Mouse (Mus musculus) bone marrow macrophage, adult 2 months (primary cell): ENCODE measurements around the gene Tnks1bp1. TPM values are rescaled to one million over a fixed set of nuclear protein-coding genes. Genes with fewer than 3 reads are reported as not detected.

Experiments used
- H3K27ac ChIP-seq: 2 replicates; pipeline ENCODE4 v1.5.1; 2012; ENCODE audit warnings: low read depth, low read length; ENCODE audit not compliant: insufficient read depth
- H3K4me1 ChIP-seq: 2 replicates; pipeline ENCODE4 v1.6.1; 2012; ENCODE audit warnings: low read length; ENCODE audit not compliant: control insufficient read depth, insufficient read depth
- H3K4me3 ChIP-seq: 2 replicates; pipeline ENCODE4 v1.5.1; 2012; ENCODE audit warnings: mild to moderate bottlenecking, low read length, moderate library complexity; ENCODE audit not compliant: insufficient read depth
- CTCF ChIP-seq: IDR thresholded peaks from 2 replicates; pipeline ENCODE4 v1.5.1; 2012; ENCODE audit warnings: low read depth, mild to moderate bottlenecking, low read length, moderate library complexity
- POLR2A ChIP-seq: IDR thresholded peaks from 2 replicates; pipeline ENCODE4 v1.6.1; 2012; ENCODE audit warnings: mild to moderate bottlenecking, low read depth, low read length, borderline replicate concordance
- polyA plus RNA-seq: library from polyadenylated mRNA; stranded (reverse); fragments of >200 nt; gene quantifications from 2 replicates; pipeline ENCODE4 v1.2.4, GENCODE M21; 2012; ENCODE audit not compliant: missing spikeins, insufficient read depth, insufficient read length

Gene Tnks1bp1
- polyA plus RNA-seq, 1 experiment = 10.9 TPM

DNA sequence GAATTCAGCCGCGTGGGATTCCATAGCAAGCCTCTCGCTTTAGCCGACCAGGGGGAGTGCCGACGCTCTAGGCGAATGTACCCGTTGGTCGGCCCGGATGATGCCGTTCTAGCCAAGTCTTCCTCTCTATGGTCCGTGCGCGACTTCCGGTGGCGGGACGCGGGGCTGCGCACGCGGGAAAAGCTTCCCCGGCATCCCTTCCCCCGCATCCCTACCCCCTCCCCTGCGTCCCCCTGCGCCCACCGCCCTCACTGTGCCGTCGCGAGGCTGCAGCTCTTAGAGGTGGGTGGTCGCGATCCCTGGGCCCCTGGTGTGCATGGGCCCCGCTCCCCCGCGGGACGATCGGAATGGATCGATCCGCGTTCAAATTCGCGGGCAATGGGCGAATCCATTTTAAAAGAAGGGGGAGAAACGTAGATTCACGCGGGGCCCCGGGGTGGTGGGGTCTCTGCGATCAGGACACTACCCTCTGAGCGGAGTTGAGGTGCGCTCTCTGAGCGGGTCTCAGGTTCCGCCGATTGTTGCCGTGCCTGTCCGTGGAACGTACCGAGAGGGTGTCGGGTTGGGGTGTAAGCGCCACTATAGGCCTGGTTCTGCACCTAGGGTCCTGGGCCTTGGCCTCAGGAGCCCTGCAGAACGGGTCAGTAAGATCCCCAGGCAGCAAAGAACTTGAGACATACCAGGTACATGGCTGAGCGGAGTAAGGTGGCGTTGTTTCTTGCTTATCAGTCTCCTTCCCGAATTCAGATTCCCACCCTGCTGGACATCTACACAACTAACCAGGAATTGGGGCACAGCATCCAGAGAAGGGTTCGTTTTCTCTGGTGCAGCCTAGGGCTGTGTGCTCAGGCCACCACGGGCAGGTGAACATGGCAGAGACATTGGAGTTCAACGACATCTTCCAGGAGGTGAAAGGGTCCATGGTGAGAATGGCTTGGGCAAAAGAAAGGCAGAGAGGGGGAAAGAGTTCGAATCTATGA lies 10.5 kb upstream of the Tnks1bp1 start, which contains the start of the genes Ssrp1 and P2rx3:
TSS of gene Ssrp1 (plus strand) at position 188 of the 980 bp plus-strand sequence.
TSS of gene P2rx3 (minus strand) at position 416 of the 980 bp plus-strand sequence.
- TF ChIP-seq CTCF = no peak
- TF ChIP-seq POLR2A = no peak
- Histone ChIP-seq H3K4me3 (peak within 1 kb of the TSS; percentile 76), H3K27ac (peak within 1 kb of the TSS; percentile 15; the same call in 1 of the 2 replicates), H3K4me1 (peaks cover 9% of the 10 kb centered on the region)

DNA sequence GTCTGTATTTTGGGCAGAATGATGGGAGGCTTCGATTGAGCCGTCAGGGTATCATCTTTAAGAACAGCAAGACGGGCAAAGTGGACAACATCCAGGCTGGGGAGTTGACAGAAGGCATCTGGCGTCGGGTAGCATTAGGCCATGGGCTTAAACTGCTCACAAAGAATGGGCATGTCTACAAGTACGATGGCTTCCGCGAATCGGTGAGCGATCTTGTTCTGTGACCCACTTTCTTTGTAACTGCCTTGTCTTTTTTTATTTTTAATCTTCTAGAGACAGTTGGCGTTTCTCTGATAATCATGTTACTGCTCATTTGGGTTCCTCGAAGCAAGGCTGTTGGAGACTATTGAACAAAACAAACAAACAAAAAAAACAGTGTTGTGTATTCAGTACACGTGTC lies 9.5 kb upstream of the Tnks1bp1 start:
- peaks cover 9% of the 10 kb centered on the region for H3K4me1 ChIP-seq
- no peak for TF ChIP-seq POLR2A
- TF ChIP-seq CTCF = no peak
- H3K4me3 ChIP-seq = peak overlapping the region; percentile 76
- H3K27ac ChIP-seq = no peak overlapping the region

DNA sequence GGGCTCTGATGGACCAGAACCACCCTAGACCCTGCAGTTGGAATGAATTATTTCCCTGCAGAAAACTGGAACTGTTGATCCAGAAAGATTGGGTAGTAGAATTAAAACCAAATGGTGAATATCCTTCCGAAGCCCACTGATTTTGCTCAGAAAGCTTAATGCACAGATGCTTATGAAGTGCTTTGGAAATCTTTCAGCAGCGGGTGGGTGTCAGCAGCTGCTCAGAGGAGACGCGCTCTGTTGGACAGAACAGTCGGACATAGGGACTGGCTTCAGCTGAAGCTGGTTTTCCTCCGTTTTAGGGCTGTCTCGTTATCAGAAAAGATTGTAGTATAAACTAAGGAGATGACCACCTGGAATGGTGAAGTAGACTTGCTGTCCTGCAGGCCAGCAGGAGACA lies 4.2 kb upstream of the Tnks1bp1 start:
- peaks cover 10% of the 10 kb centered on the region for H3K4me1 ChIP-seq

DNA sequence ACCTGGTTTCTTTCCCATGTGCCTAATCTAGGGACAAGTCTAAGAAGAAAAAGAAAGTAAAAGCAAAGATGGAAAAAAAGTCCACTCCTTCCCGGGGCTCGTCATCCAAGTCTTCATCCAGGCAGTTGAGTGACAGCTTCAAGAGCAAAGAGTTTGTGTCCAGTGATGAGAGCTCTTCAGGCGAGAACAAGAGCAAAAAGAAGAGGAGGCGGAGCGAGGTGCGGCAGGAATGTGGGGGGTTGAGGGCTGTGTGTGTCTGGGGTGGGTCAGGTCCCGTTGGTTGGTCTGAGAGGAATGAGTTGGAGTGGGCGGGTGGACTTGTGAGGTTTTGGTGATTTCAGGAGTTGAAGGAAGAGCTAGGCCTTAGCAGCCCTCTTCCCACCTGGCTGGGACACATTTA lies 1.6 kb upstream of the Tnks1bp1 start:
- Histone ChIP-seq H3K4me1 (peaks cover 10% of the 10 kb centered on the region), H3K4me3 (no peak overlapping the region), H3K27ac (no peak overlapping the region)
- TF ChIP-seq POLR2A (no peak), CTCF (no peak)

More for the DNA sequence above, 4.2 kb upstream of the Tnks1bp1 start:
- TF ChIP-seq CTCF = no peak
- TF ChIP-seq POLR2A = no peak
- Histone ChIP-seq H3K27ac (no peak overlapping the region), H3K4me3 (no peak overlapping the region)

DNA sequence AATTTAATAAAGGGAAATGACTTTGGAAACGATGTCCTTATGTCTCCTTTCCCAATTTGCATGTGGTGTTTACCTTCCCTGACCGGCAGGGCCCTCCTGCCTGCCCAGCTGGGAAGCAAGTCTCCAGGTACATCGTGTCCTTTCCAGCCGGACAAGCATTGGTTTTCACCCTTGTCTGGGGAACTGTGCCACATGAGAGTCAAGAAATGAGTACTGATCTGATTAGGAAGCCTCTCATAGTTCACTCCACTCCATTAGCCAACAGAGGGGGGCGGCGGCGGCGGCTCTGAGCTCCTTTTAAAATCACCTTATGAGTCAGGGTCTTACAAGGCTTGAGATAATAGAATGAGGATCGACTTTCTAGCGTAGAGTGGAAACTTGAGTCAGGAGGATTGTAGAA lies 741 bp upstream of the Tnks1bp1 start:
- H3K4me3 ChIP-seq = peak overlapping the region; percentile 53
- TF ChIP-seq CTCF (no peak), POLR2A (no peak)
- peaks cover 10% of the 10 kb centered on the region for H3K4me1 ChIP-seq
- H3K27ac ChIP-seq = no peak overlapping the region

DNA sequence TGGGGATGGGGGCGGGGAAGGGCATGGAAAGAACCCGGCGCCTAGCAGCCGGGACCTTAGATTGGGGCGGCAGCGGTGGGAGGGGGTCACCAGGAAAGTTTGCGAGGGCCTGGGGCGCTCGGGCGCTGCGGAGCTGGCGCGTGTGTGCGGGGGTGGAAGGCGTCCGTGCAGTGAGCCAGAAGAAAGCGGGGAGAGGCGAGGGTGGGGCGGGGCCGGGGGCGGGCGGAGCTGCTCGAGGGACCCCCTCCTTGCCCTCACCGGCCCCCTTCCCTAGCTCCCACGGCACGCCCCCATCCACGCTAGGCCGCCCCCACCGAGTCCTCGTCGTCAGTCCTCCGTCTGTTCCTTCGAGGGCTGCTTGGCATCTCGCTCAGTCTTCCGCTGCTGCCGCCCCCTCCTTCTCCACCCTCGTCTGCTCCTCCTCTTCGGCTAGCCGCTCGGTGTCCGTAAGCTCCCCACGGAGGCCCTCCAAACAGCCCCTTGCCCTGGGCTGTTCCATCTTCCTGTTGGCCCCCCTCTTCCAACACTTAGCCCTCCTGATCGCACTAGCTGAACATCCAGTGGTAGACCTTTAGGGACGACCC lies 438 bp downstream of the Tnks1bp1 start:
- Histone ChIP-seq H3K27ac (no peak overlapping the region), H3K4me3 (peak overlapping the region; percentile 53), H3K4me1 (peaks cover 10% of the 10 kb centered on the region)
- TF ChIP-seq POLR2A (no peak), CTCF (no peak)

DNA sequence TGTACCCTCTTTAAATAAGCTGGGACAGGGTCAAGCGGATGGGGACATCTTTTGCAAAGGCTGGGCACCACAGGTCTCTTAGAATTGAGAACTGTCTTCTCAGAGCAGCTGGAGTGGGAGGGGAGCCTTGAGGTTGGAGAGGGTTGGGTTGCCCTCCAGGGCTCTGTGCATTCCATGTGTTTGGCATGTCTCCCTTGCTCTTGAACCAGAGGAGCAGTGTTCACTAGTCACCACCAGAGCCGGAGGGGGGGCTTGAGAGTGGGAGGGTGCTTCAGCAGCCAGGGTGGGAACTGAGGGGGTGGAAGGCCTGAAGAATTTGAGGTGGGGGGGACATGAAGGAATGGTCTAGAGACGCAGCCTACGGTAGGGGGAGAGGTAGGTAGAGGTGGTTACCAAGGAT lies 1.5 kb downstream of the Tnks1bp1 start:
- Histone ChIP-seq H3K4me3 (no peak overlapping the region), H3K27ac (no peak overlapping the region), H3K4me1 (peaks cover 10% of the 10 kb centered on the region)
- no peak for TF ChIP-seq POLR2A
- no peak for TF ChIP-seq CTCF

DNA sequence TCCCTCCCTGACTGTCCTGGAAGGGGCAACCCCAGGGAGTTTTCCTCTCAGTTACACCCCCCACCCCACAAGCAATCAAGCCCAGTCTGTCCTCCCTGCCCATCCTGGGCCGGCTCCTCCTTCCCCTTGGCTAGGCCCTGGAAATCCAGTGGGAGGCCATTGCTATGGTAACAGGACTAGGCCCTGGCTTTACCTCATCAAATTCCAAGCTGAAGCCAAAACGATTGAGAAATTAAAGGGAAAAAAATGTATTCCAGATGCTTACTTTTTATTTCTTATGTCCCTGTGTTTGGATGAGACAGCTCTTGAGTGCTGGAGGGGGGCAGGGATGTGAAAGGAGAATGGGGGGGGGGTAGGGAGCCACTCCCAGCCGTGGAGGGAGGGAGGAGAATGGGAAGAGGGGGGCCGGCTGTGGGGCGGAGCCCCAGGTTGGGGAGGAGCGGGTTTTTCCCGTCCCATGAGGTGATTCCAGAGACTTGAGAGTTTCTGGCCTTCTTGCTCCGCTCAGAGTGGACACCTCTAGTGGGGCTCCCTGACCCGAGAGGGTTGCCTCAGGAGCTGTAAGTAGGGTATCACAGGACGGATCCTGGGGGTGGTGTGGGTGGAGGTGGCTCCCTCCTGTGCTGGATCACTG lies 2.3 kb downstream of the Tnks1bp1 start:
- no peak overlapping the region for H3K4me3 ChIP-seq
- H3K4me1 ChIP-seq = peaks cover 10% of the 10 kb centered on the region
- TF ChIP-seq CTCF (no peak), POLR2A (no peak)
- no peak overlapping the region for H3K27ac ChIP-seq

DNA sequence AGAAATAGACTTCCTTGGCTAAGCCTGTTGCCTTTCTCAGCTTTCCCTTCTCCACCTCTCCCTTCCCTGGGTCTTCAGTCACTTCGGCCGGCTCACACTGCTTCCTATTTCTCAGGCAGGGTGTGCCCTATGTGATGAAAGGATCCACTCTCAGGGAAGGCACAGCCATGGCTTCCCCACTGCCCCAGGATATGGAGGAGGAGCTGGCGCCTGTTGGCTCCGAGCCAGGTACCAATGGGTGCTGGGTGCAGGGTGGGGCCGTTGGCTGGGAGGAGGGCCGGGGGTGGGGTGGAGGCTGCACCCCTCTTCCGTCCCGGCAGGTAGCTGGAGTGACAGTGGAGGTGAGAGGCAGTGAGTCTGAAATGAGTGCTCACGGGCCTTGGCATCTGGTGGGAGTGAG lies 2.9 kb downstream of the Tnks1bp1 start:
- H3K4me3 ChIP-seq = no peak overlapping the region
- no peak for TF ChIP-seq POLR2A
- no peak for TF ChIP-seq CTCF
- H3K4me1 ChIP-seq = peaks cover 10% of the 10 kb centered on the region
- H3K27ac ChIP-seq = no peak overlapping the region
